Mouse (Mus musculus): ENCODE data around the gene Gm17087. TPM values are rescaled to one million over a fixed set of nuclear protein-coding genes. Genes with fewer than 3 reads are reported as not detected.

Gm17087 gene
- total and polyA plus RNA-seq, 3 experiments, result 0.17 TPM; not detected in 2

- H3K27me3 ChIP-seq (ENCODE audit: control insufficient read depth in 1 of 2, insufficient read depth in 2 of 2, low read length in 2 of 2), result peaks cover 4 to 10% of the 10 kb centered on the region in 2 experiments
- TF ChIP-seq ZC3H11A (IDR thresholded peaks at IDR 0.05; ENCODE audit: low read depth, low read length) (no peak), GABPA (IDR thresholded peaks at IDR 0.05; ENCODE audit: low read depth, low read length) (no peak), MXI1 (IDR thresholded peaks at IDR 0.05; ENCODE audit: low read depth, low read length) (no peak), ZKSCAN1 (IDR thresholded peaks at IDR 0.05; ENCODE audit: low read depth, low read length) (no peak), TAL1 (IDR thresholded peaks at IDR 0.05; ENCODE audit: low read length) (no peak), USF2 (IDR thresholded peaks at IDR 0.05; ENCODE audit: borderline replicate concordance in 1 of 2, insufficient read depth in 1 of 2, low read depth in 1 of 2, low read length in 2 of 2) (0 out of 4 replicates have a peak, but pooled peaks of 1 of the 2 experiments have one; percentile 24), TBP (IDR thresholded peaks at IDR 0.05; ENCODE audit: low read depth, low read length) (no peak), MEF2A (IDR thresholded peaks at IDR 0.05; ENCODE audit: extremely low read depth, insufficient replicate concordance, low read depth, low read length, poor library complexity, severe bottlenecking) (no peak), MAX (IDR thresholded peaks at IDR 0.05; ENCODE audit: low read length) (no peak), CTCF (IDR thresholded peaks at IDR 0.05 in 2 of 3, conservative IDR thresholded peaks at IDR 0.05 in 1 of 3; ENCODE audit: control insufficient read depth in 1 of 3, insufficient read depth in 1 of 3, low read depth in 2 of 3, low read length in 3 of 3, poor library complexity in 1 of 3, severe bottlenecking in 1 of 3) (no peak), RCOR1 (IDR thresholded peaks at IDR 0.05; ENCODE audit: low read depth, low read length) (no peak), MAFK (IDR thresholded peaks at IDR 0.05; ENCODE audit: borderline replicate concordance, low read depth, low read length) (no peak), MYB (IDR thresholded peaks at IDR 0.05; ENCODE audit: low read depth, low read length) (no peak), CHD2 (IDR thresholded peaks at IDR 0.05; ENCODE audit: low read length) (no peak), CHD1 (IDR thresholded peaks at IDR 0.05; ENCODE audit: low read depth, low read length) (no peak), EP300 (IDR thresholded peaks at IDR 0.05; ENCODE audit: low read depth in 1 of 2, low read length in 2 of 2) (no peak), RAD21 (IDR thresholded peaks at IDR 0.05; ENCODE audit: low read depth, low read length) (no peak), MAZ (IDR thresholded peaks at IDR 0.05; ENCODE audit: low read depth, low read length) (no peak), POLR2A (IDR thresholded peaks at IDR 0.05; ENCODE audit: control insufficient read depth in 1 of 2, insufficient read depth in 1 of 2, low read depth in 1 of 2, low read length in 2 of 2, poor library complexity in 1 of 2) (no peak), SMC3 (IDR thresholded peaks at IDR 0.05; ENCODE audit: low read depth, low read length) (no peak), NRF1 (IDR thresholded peaks at IDR 0.05; ENCODE audit: insufficient read depth, low read depth, low read length, poor library complexity, severe bottlenecking) (no peak), SIN3A (IDR thresholded peaks at IDR 0.05; ENCODE audit: low read length) (no peak), BHLHE40 (IDR thresholded peaks at IDR 0.05; ENCODE audit: borderline replicate concordance, low read depth, low read length) (peak; percentile 23; the same call in 1 of the 2 replicates), USF1 (IDR thresholded peaks at IDR 0.05; ENCODE audit: low read depth, low read length) (peak; percentile 80), TCF12 (IDR thresholded peaks at IDR 0.05; ENCODE audit: low read depth, low read length) (no peak), E2F4 (IDR thresholded peaks at IDR 0.05; ENCODE audit: borderline replicate concordance, low read depth, low read length) (no peak)
- H3K4me1 ChIP-seq (ENCODE audit: control insufficient read depth in 1 of 2, insufficient read depth in 2 of 2, low read length in 2 of 2), result peaks cover 0 to 5% of the 10 kb centered on the region in 2 experiments; a peak in 1 of 4 replicates
- DNase-seq (ENCODE audit: low read depth, low spot score), result peak; percentile 10
- H3K4me3 ChIP-seq (ENCODE audit: control insufficient read depth in 1 of 2, insufficient read depth in 1 of 2, low read depth in 2 of 2, low read length in 2 of 2), result no peak overlapping the region
- no peak overlapping the region for H3K9ac ChIP-seq (ENCODE audit: control insufficient read depth, low read depth, low read length, poor library complexity, severe bottlenecking)
- H3K79me2 ChIP-seq (ENCODE audit: control insufficient read depth, insufficient read depth, low read length, poor library complexity), result no peaks in the 10 kb centered on the region; the same call in 1 of the 2 replicates
- no peaks in the 10 kb centered on the region for H3K36me3 ChIP-seq (ENCODE audit: control insufficient read depth in 1 of 2, insufficient read depth in 2 of 2, low read length in 2 of 2)
- H3K9me3 ChIP-seq (replicated peaks; ENCODE audit: insufficient read depth, low read length), result no peaks in the 10 kb centered on the region
- H3K27ac ChIP-seq (ENCODE audit: control insufficient read depth, low read depth, low read length), result no peak overlapping the region
Observed at GRCm38 (mm10) chr17:8562101-8562885, 4.5 kb downstream of the Gm17087 start.

Data from MEL (cell line).